Mouse (Mus musculus): ENCODE results near the gene Tcap. TPM values are rescaled to one million over a fixed set of nuclear protein-coding genes. Genes with fewer than 3 reads are reported as not detected.

Gene Tcap
- polyA plus RNA-seq, 1 experiment from 2014 or later, result 6.7 TPM

DNA sequence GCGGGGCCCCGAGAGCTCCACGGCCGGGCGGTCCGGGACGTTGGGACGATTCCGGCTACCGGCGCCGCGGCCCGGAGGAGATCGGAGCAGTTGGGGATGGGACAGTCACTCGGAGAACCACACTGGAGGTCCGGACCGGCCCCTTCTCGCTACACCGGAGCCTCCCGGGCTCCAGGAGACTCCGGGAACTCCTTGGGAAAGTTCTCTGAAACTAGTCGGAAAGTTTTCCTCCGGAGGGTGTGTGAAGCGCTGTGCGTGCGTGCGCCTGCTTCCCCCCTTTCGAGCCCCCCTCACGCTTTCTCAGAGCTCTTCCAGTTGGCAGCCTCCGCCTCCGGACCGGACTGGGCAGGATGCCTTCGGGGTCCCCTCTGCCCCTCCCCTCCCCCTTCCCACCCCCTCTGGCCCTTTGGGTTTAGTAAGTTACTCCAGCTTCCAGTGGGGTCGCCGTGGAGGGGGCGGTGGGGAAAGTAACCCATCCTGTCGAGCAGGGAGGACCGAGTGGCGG is 29.2 kb downstream of the Tcap start:
- WGBS, result under 1% methylated on average over 40 of the region's 40 CpGs

DNA sequence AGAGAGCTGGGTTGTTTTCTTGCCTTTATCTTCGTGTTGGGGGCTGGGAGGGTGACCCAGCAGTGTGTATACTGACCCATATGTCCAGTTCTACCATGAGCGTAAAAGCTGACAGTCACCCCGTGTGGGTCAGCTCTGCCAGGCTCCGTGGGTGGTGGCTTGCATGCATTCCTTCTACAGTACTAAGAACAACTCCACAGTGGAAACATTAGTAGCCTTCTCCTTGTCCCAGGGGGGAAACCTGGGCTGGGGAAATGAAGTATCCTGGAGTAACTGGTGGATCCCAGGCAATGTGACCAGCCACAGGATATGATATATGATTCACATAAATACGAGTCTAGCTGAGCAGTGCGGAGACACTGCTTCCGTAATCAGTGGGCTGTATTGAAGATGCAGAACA is 30.1 kb downstream of the Tcap start:
- Histone ChIP-seq H3K36me3 (ENCODE audit: control insufficient read depth, insufficient read depth, low read length) (no peaks in the 10 kb centered on the region), H3K9me3 (ENCODE audit: control insufficient read depth, low read length) (no peaks in the 10 kb centered on the region), H3K4me3 (ENCODE audit: low read length) (peak overlapping the region; percentile 93), H3K4me2 (ENCODE audit: low read depth, low read length) (peak overlapping the region; percentile 78), H3K27me3 (ENCODE audit: control insufficient read depth, insufficient read depth, low read depth, low read length) (no peaks in the 10 kb centered on the region), H3K4me1 (replicated peaks; ENCODE audit: control insufficient read depth, insufficient read depth, low read length) (peaks cover 43% of the 10 kb centered on the region), H3K27ac (ENCODE audit: low read length) (no peak overlapping the region), H3K9ac (ENCODE audit: low read length) (peak overlapping the region; percentile 97)
- ATAC-seq (ENCODE audit: low read depth), result no peak
- 15% methylated on average over 7 of the region's 7 CpGs for WGBS

More for the DNA sequence above, 29.2 kb downstream of the Tcap start:
- H3K36me3 ChIP-seq (ENCODE audit: control insufficient read depth, insufficient read depth, low read length), result no peaks in the 10 kb centered on the region
- H3K4me2 ChIP-seq (ENCODE audit: low read depth, low read length), result peak overlapping the region; percentile 78
- H3K4me1 ChIP-seq (replicated peaks; ENCODE audit: control insufficient read depth, insufficient read depth, low read length), result peaks cover 36% of the 10 kb centered on the region
- peak overlapping the region; percentile 98 for H3K27ac ChIP-seq (ENCODE audit: low read length)
- H3K4me3 ChIP-seq (ENCODE audit: low read length), result peak overlapping the region; percentile 93
- no peaks in the 10 kb centered on the region for H3K9me3 ChIP-seq (ENCODE audit: control insufficient read depth, low read length)
- H3K9ac ChIP-seq (ENCODE audit: low read length), result peak overlapping the region; percentile 97
- ATAC-seq (ENCODE audit: low read depth), result peak; percentile 50
- H3K27me3 ChIP-seq (ENCODE audit: control insufficient read depth, insufficient read depth, low read depth, low read length), result no peaks in the 10 kb centered on the region

DNA sequence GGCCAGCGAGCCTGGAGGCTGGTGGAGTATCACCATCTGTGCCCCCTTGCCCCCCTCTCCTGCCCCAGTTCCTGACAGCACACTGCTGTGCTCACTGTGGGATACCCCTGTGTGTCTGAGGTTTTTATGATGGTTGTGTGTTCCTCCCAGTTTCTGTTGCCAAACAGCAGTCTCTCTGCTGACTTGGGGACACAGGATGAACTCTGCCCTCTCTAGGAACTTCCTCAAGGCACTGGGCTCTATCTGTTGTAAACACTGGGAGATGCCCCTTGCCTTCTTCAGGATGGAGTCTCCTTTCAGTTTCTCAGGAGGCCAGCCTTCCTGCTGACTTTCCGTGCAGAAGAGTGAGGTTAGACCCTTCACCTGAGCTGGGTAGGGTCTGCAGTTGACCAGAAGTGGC is 30.6 kb downstream of the Tcap start:
- ATAC-seq (ENCODE audit: low read depth), result no peak
- H3K27me3 ChIP-seq (ENCODE audit: control insufficient read depth, insufficient read depth, low read depth, low read length), result no peaks in the 10 kb centered on the region
- H3K9me3 ChIP-seq (ENCODE audit: control insufficient read depth, low read length), result no peaks in the 10 kb centered on the region
- peak overlapping the region; percentile 97 for H3K9ac ChIP-seq (ENCODE audit: low read length)
- no peak overlapping the region for H3K27ac ChIP-seq (ENCODE audit: low read length)
- H3K4me1 ChIP-seq (replicated peaks; ENCODE audit: control insufficient read depth, insufficient read depth, low read length), result peaks cover 41% of the 10 kb centered on the region
- peak overlapping the region; percentile 78 for H3K4me2 ChIP-seq (ENCODE audit: low read depth, low read length)
- peak overlapping the region; percentile 93 for H3K4me3 ChIP-seq (ENCODE audit: low read length)
- no peaks in the 10 kb centered on the region for H3K36me3 ChIP-seq (ENCODE audit: control insufficient read depth, insufficient read depth, low read length)
- 23% methylated on average over 2 of the region's 2 CpGs for WGBS

DNA sequence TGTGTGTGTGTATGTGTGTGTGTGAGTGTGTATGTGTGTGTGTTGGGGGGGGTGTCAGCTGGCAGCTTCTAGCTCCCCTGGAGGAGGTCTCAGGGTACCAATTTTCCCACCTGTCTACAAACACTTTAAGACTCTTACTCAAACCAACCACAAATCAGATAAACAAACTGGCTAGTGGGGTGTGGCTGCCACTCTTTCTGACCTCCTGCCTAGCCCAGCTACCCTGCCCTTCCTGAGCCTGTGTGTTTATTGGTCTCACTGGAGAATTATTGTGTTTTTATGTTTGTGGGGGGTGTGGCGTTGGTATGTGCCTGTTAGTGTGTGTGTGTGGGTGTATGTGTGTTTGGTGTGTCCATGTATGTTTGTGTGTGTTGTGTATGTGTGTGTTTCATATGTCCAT is 33.5 kb downstream of the Tcap start:
- 67% methylated on average over 1 of the region's 1 CpGs for WGBS
- no peak for ATAC-seq (ENCODE audit: low read depth)
- no peaks in the 10 kb centered on the region for H3K36me3 ChIP-seq (ENCODE audit: control insufficient read depth, insufficient read depth, low read length)
- H3K27ac ChIP-seq (ENCODE audit: low read length), result no peak overlapping the region
- no peaks in the 10 kb centered on the region for H3K27me3 ChIP-seq (ENCODE audit: control insufficient read depth, insufficient read depth, low read depth, low read length)
- H3K4me1 ChIP-seq (replicated peaks; ENCODE audit: control insufficient read depth, insufficient read depth, low read length), result peaks cover 28% of the 10 kb centered on the region
- H3K4me2 ChIP-seq (ENCODE audit: low read depth, low read length), result no peak overlapping the region
- no peak overlapping the region for H3K9ac ChIP-seq (ENCODE audit: low read length)
- H3K9me3 ChIP-seq (ENCODE audit: control insufficient read depth, low read length), result no peaks in the 10 kb centered on the region
- H3K4me3 ChIP-seq (ENCODE audit: low read length), result no peak overlapping the region

DNA sequence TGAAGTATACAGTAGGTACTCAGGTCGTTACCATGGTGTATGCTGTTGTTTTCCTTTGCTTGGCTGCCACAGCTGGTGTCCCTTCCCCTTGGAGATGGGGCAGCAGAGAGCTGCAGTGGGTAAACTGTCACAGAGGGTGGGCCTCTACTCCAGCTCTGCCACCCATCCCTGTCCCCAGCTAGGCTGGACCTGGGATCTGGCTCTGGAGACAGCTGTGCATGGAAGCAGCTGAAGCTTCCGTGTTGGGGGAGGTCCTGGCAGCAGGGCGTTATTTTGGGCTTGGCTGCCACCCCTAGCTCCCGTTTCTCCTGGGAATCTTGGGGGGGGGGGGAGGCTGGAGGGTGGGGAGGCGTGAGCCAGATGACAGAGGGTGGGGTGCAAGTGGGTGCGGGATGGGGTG is 34.7 kb downstream of the Tcap start:
- no peak for ATAC-seq (ENCODE audit: low read depth)

DNA sequence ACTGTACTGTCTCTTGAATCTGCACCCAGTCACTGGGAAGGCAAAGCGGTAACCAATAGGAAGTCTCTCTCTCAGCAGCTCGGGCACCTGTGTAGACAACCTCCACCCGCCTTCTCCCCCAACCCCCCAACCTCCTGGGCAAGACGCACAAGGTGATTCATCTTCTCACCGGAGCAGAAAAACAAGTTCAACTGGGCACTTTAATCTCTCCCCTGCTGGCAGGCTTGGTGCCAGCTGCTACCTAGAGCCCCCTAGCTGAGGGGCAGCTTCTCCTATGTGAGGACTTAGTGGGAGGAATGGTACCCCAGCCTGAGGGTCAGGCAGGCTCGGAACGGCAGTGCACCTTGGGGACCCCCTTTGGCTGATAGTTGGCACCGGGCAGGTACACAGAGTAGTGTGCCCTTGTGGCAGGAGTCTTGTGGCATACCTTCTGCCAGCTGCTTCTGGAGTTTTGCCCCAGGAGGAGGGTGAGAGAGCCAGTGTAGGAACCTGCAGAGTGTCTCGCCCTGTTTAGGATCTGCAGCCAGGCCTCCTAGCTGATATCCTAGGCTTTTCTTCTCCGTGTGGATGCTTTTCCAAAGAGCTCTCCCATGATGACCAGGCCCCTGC is 35.4 kb downstream of the Tcap start:
- Histone ChIP-seq H3K4me1 (replicated peaks; ENCODE audit: control insufficient read depth, insufficient read depth, low read length) (peaks cover 21% of the 10 kb centered on the region), H3K4me2 (ENCODE audit: low read depth, low read length) (no peak overlapping the region), H3K27me3 (ENCODE audit: control insufficient read depth, insufficient read depth, low read depth, low read length) (no peaks in the 10 kb centered on the region), H3K9ac (ENCODE audit: low read length) (peak overlapping the region; percentile 13; the same call in 1 of the 2 replicates), H3K27ac (ENCODE audit: low read length) (peak overlapping the region; percentile 52), H3K36me3 (ENCODE audit: control insufficient read depth, insufficient read depth, low read length) (peaks cover 7% of the 10 kb centered on the region), H3K4me3 (ENCODE audit: low read length) (no peak overlapping the region), H3K9me3 (ENCODE audit: control insufficient read depth, low read length) (no peaks in the 10 kb centered on the region)
- ATAC-seq (ENCODE audit: low read depth), result peak; percentile 49
- 66% methylated on average over 10 of the region's 10 CpGs for WGBS

More for the DNA sequence above, 34.7 kb downstream of the Tcap start:
- no peaks in the 10 kb centered on the region for H3K27me3 ChIP-seq (ENCODE audit: control insufficient read depth, insufficient read depth, low read depth, low read length)
- no peak overlapping the region; the same call in 1 of the 2 replicates for H3K9ac ChIP-seq (ENCODE audit: low read length)
- no peak overlapping the region for H3K4me2 ChIP-seq (ENCODE audit: low read depth, low read length)
- H3K4me3 ChIP-seq (ENCODE audit: low read length), result no peak overlapping the region
- peak overlapping the region; percentile 6; the same call in 1 of the 2 replicates for H3K27ac ChIP-seq (ENCODE audit: low read length)
- peaks cover 28% of the 10 kb centered on the region for H3K4me1 ChIP-seq (replicated peaks; ENCODE audit: control insufficient read depth, insufficient read depth, low read length)
- peaks cover 7% of the 10 kb centered on the region for H3K36me3 ChIP-seq (ENCODE audit: control insufficient read depth, insufficient read depth, low read length)
- WGBS, result 42% methylated on average over 6 of the region's 6 CpGs
- H3K9me3 ChIP-seq (ENCODE audit: control insufficient read depth, low read length), result no peaks in the 10 kb centered on the region

DNA sequence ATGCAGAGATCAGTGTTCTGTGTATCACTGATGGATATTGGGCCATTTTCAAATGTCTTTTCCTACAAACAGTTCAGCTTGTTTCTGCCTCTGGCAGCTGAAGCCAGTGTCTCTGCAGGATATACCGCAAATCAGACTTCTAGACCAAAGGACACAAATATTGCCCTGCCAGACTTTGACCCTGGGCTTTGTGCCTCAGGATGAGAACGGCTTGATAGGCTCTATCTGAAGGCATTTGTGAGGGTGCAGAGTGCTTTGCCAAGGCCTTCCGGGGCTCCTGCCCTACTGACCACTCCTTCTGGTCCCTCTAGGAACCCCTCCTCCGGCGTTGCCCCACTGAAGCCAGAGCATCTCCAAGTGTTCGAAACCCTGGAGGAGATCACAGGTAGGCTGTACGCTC is 43.0 kb downstream of the Tcap start:
- Histone ChIP-seq H3K9ac (ENCODE audit: low read length) (no peak overlapping the region), H3K36me3 (ENCODE audit: control insufficient read depth, insufficient read depth, low read length) (peaks cover 47% of the 10 kb centered on the region), H3K4me3 (ENCODE audit: low read length) (no peak overlapping the region), H3K9me3 (ENCODE audit: control insufficient read depth, low read length) (no peaks in the 10 kb centered on the region), H3K27me3 (ENCODE audit: control insufficient read depth, insufficient read depth, low read depth, low read length) (no peaks in the 10 kb centered on the region), H3K4me1 (replicated peaks; ENCODE audit: control insufficient read depth, insufficient read depth, low read length) (no peaks in the 10 kb centered on the region), H3K27ac (ENCODE audit: low read length) (no peak overlapping the region), H3K4me2 (ENCODE audit: low read depth, low read length) (no peak overlapping the region)
- WGBS, result 93% methylated on average over 7 of the region's 7 CpGs
- no peak for ATAC-seq (ENCODE audit: low read depth)

DNA sequence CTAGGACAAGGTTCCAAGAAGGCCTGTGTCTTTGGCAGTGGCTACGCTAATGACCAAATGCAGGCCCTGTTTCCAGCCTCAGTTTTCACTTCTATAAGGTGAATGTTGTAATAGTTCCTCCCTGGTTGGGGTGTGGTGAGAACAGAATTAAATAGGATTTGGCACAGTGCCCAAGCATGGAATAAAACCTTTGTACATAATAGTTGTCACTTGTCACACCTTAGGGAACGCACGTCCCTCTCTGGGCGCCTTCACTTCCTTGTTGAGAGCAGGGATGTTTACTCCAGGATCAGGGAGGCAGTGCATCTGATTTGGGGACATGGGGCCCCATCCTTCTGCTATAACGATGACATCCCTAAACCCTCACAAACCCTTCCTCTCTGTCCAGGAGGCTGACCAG is 44.8 kb downstream of the Tcap start:
- H3K9ac ChIP-seq (ENCODE audit: low read length), result no peak overlapping the region
- peaks cover 53% of the 10 kb centered on the region for H3K36me3 ChIP-seq (ENCODE audit: control insufficient read depth, insufficient read depth, low read length)
- no peaks in the 10 kb centered on the region for H3K9me3 ChIP-seq (ENCODE audit: control insufficient read depth, low read length)
- H3K4me2 ChIP-seq (ENCODE audit: low read depth, low read length), result no peak overlapping the region
- H3K27ac ChIP-seq (ENCODE audit: low read length), result no peak overlapping the region
- no peak overlapping the region for H3K4me3 ChIP-seq (ENCODE audit: low read length)
- ATAC-seq (ENCODE audit: low read depth), result no peak
- H3K4me1 ChIP-seq (replicated peaks; ENCODE audit: control insufficient read depth, insufficient read depth, low read length), result no peaks in the 10 kb centered on the region
- no peaks in the 10 kb centered on the region for H3K27me3 ChIP-seq (ENCODE audit: control insufficient read depth, insufficient read depth, low read depth, low read length)
- 79% methylated on average over 5 of the region's 5 CpGs for WGBS

DNA sequence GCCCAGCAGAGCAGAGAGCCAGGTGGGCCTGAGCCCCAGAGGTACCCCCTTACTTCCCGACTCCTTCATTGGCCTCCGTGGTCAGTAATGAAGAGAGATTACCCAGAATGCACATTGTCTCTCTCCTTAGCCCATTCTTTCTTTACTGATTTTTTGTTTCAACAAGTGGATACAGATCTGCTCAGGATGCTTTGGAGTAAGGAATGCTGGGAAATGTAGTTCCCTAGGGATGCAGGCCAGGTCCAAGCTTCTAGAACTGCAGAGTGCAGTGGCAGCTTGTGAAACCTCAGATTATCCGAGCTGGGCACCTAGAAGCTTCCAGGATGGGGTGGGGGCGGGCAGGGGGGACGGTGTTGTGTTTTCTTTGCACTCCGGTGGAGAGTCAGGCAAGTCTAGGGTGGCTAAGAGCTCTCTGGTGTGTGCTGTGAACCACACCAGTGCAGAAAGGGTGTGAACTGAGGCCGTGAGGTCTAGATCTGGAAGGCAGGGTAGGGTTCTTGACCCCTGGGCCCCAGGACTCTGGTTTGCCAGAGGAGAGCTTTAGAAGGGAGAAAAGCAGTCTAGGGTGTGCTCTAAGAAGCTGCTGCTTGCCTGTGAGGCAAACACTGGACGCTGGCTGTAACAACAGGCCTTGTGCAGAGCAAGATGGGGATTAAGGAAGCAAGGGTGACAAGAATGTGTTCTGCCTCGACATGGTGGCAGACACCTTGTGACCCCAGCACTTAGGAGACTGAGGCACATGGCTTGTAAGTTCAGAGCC is 48.3 kb downstream of the Tcap start:
- H3K4me1 ChIP-seq (replicated peaks; ENCODE audit: control insufficient read depth, insufficient read depth, low read length), result no peaks in the 10 kb centered on the region
- 75% methylated on average over 9 of the region's 9 CpGs for WGBS

More for the DNA sequence above, 48.3 kb downstream of the Tcap start:
- Histone ChIP-seq H3K27me3 (ENCODE audit: control insufficient read depth, insufficient read depth, low read depth, low read length) (no peaks in the 10 kb centered on the region), H3K4me2 (ENCODE audit: low read depth, low read length) (no peak overlapping the region), H3K36me3 (ENCODE audit: control insufficient read depth, insufficient read depth, low read length) (peaks cover 61% of the 10 kb centered on the region), H3K27ac (ENCODE audit: low read length) (no peak overlapping the region), H3K4me3 (ENCODE audit: low read length) (no peak overlapping the region), H3K9me3 (ENCODE audit: control insufficient read depth, low read length) (no peaks in the 10 kb centered on the region), H3K9ac (ENCODE audit: low read length) (no peak overlapping the region)
- ATAC-seq (ENCODE audit: low read depth), result no peak

Data from lung, embryonic 16.5 days (tissue).